Mouse (Mus musculus) brown adipose tissue, adult 24 weeks (tissue): ENCODE measurements around the gene Gfm1. TPM values are rescaled to one million over a fixed set of nuclear protein-coding genes. Genes with fewer than 3 reads are reported as not detected.

Experiments used
- H3K27ac ChIP-seq: fragments of 200-500 bp; replicated peaks from 2 replicates; pipeline ENCODE4 v1.5.1; 2012; ENCODE audit warnings: low read depth, mild to moderate bottlenecking, low read length
- H3K4me1 ChIP-seq: fragments of 200-500 bp; 2 replicates; pipeline ENCODE4 v1.6.1; 2012; ENCODE audit warnings: low read length, mixed read lengths; ENCODE audit not compliant: control insufficient read depth, insufficient read depth, insufficient read length
- H3K4me3 ChIP-seq: fragments of 200-500 bp; 2 replicates; pipeline ENCODE4 v1.5.1; 2012; ENCODE audit warnings: low read depth, mild to moderate bottlenecking, low read length, moderate library complexity; ENCODE audit not compliant: insufficient read depth
- polyA plus RNA-seq: library from polyadenylated mRNA; stranded (reverse); fragments of >200 nt; gene quantifications from 2 replicates; pipeline ENCODE4 v1.2.4, GENCODE M21; 2012; ENCODE audit not compliant: missing spikeins, insufficient read depth, insufficient read length

Gfm1 gene
- polyA plus RNA-seq = 158 and 167 TPM in 2 replicates

DNA sequence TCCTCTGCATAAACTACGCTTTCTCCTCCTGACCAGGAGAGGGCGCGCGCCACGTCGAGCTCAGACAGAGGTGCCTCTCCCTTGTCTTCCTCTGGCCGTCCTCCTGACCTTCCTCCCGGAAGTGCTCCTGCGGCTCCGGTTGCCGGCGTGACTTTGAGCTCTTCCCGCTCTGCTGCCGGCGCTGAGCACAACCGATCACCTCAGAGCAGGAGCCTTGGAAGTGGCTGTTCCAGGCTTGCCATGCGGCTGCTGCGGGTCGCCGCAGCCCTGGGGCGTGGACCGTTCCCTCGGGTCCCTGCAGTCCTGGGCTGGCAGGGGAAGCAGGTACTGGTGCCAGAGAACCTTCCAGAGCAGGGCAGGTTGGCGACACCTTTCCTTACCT is at the start of gene Gfm1:
Gene Gfm1, plus strand, starts transcription at position 98 of the 382 bp plus-strand sequence.
- Histone ChIP-seq H3K4me1 (no peaks in the 10 kb centered on the region), H3K4me3 (peak within 1 kb of the TSS; percentile 99), H3K27ac (peak within 1 kb of the TSS; percentile 66)

DNA sequence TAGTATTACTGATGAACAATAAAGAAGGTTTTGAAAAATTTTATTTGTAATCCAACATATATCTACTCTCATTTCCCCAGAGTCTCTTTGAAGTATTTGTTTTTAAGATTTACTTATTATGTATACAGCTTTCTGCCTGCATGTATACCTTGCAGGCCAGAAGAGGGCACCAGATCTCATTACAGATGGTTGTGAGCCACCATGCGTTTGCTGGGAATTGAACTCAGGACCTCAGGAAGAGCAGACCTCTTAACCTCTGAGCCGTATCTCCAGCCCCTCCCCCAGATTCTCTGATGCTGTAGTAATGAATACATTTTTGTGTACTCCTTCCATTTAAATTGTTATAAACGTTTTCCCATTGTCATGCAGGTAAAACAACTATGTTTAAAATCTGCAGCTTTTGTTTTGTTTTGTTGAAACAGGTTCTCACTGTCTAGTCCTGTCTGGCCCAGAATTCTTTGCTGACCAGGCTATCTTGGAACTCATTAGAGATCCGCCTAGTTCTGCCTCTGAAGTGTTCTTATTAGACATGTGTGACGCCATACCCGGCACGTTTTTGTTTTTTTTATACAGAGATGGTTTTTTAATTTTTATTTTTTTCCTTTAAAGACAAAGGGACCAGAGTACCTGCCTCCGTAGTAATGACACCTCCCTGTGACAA is 428 bp upstream of the Gfm1 start:
- H3K4me1 ChIP-seq = no peaks in the 10 kb centered on the region

DNA sequence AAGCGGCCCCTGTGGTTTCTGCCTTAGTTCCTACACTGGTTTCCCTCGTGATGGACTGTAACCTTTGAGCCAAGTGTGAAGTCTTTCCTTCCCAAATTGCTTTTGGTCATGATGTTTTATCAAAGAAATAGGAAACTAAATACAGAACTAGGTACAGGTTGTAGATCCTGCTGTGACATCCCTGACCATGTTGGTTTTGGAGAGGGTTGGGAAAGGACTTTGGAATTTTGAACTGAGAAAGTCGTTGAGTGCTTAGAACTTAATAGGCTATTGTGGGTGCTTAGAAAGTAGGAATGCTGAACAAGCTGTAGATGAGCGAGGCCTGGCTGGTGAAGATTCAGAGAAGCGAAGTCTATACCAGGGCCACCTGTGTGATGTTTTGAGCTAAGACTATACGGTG is 4.1 kb downstream of the Gfm1 start:
- H3K27ac ChIP-seq = no peak overlapping the region
- no peaks in the 10 kb centered on the region for H3K4me1 ChIP-seq
- H3K4me3 ChIP-seq = no peak overlapping the region

More for the DNA sequence above, 428 bp upstream of the Gfm1 start:
- Histone ChIP-seq H3K4me3 (peak overlapping the region; percentile 99; the same call in 1 of the 2 replicates), H3K27ac (no peak overlapping the region)

DNA sequence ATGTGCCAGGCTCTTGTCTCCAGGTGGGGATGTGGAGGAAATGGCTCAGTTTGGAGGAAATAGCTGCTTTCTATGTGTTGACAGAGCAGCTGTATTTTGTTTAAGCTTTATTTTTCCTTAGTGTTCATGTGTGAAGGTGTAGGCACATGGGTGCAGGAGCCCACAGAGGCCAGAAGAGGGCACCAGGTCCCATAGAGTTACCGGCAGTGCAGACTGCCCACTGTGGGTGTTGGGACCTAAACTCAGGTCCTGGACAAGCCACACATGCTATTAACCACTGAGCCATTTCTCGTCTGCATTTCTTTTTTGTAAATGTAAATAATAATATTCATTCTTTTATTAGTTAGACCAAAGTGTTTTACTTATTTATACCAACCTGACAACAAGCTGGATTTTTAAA is 17.2 kb downstream of the Gfm1 start:
- no peaks in the 10 kb centered on the region for H3K4me1 ChIP-seq

DNA sequence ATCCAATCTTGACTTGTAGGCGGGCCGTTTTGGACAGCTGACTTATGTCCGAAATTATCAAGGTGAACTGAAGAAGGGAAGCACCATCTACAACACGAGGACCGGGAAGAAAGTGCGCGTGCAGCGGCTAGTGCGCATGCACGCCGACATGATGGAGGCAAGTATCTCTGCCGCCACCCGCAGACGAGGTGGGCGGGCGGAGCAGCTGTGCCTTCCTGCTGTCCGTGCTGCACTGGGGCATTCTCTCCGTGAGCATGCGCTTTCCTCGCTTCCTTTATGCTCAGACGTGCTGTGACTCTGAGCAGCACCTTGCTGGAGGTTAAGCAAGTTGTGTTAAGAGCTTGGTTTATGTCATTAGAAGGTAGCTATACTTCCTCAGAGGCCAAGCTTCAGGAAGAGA is 19.8 kb downstream of the Gfm1 start:
- H3K27ac ChIP-seq = no peak overlapping the region
- no peaks in the 10 kb centered on the region for H3K4me1 ChIP-seq
- H3K4me3 ChIP-seq = peak overlapping the region; percentile 44; the same call in 1 of the 2 replicates

More for the DNA sequence above, 17.2 kb downstream of the Gfm1 start:
- no peak overlapping the region for H3K27ac ChIP-seq
- no peak overlapping the region for H3K4me3 ChIP-seq

DNA sequence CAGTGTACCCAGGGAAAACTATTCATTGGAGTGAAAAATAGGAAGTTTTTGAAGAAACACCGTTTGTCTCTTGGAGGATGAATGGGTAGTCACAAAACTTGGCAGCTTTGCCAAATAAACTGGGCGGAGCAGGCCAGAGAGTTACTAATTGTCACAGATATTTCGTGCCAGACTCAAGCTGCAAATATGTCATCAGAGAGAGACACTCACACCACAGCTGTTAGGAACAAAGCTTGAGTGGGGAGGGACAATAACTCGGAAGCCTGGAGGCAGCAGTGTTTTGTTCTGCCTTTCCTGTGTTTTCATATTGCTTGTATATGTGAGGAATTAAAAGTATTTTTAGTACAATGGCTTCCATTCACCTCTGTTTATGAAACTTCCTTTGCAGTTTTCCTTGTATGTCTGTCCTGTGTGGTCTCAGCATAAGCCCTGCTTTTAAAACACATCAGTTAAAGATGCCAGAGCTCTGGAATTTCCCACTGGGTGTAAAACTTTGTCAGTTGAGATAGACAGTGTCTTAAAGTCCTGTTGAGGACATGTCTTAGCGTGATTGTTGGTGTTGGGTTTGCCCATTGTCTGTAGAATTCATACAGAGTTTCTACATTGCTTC is 20.8 kb downstream of the Gfm1 start:
- H3K4me3 ChIP-seq = no peak overlapping the region
- H3K4me1 ChIP-seq = no peaks in the 10 kb centered on the region
- peak overlapping the region; percentile 6; the same call in 1 of the 2 replicates for H3K27ac ChIP-seq

DNA sequence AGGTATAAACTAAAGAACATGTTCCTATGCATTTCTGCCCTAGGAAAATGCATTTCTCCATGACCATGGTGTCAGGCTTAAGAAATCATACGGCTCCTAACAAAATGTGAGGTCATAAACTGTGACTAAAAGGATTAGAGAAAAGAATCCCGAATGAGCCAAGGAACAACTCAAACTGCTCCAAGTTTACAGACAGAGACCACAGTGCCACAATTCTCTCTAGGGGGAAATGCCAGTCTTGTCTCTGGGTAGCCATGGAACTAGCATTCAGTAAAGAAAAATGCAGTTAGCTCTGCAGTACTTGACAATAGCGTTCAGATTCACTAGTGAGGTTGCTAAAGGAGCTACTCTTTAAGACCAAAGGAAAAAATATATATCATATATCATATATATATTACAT is 30.0 kb downstream of the Gfm1 start:
- Histone ChIP-seq H3K27ac (no peak overlapping the region), H3K4me3 (no peak overlapping the region), H3K4me1 (peaks cover 3% of the 10 kb centered on the region; the same call in 1 of the 2 replicates)

DNA sequence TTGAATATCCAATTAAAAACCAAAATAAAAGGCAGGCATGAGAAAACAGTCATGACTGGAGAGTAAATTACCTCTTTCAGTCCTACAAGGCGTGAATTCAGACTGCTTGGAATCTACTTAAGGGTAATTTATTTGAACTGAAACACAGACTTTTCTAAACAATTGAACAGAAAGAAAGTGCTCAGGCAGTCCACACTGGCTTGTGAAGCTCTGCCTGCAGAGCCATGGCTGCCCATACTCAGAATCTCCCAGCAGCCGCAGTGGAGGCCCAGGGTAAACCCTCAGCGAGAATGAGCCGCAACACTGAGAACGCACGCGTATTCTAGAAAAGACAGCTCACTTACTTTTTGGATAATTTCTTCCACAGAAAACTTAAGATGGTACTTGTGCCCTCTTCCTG is 32.1 kb downstream of the Gfm1 start:
- Histone ChIP-seq H3K4me1 (peaks cover 3% of the 10 kb centered on the region; the same call in 1 of the 2 replicates), H3K27ac (no peak overlapping the region), H3K4me3 (no peak overlapping the region)

DNA sequence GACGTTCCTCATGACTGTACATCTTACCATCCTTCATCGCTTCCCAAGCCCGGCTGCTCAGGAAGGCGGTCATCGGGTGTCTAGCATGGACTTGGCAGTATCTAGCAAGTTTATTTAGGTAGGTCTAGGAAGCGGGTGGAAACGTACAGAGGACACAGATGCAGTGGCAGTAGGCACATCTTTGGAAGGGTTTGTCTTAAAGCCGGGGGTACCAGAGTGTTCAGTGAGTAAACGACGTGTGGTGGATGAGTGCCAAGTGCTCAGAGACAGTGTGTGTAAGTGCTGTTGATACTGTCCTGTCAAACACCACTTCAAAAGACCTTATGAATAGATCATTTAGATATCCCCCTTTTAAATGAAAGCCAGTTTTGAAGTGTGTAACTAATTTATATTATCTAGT is 32.7 kb downstream of the Gfm1 start:
- Histone ChIP-seq H3K4me3 (peak overlapping the region; percentile 77), H3K27ac (no peak overlapping the region)

DNA sequence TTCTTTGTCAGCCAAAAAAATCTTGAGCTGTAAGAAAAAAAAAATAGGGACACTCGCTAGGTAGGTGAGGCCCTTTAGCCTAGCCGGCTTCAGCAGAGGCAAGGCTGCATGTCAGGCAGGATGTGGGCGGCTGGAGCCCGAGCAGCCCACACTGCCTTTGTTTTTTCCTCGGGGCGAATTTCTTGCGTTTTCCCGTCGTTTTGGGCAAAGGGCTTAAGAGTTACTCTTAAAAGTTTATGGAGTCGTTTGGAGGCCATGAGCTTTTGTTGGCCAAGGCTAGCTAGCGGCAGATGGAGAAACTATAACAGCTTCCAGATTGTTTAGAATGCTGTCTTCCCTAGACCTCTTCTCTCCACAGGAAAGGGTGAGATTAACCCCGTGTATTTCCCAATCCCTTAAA is 33.1 kb downstream of the Gfm1 start:
- peaks cover 3% of the 10 kb centered on the region; the same call in 1 of the 2 replicates for H3K4me1 ChIP-seq
- peak overlapping the region; percentile 77 for H3K4me3 ChIP-seq
- 0 out of 2 replicates have a peak overlapping the region, but pooled peaks have one; percentile 21 for H3K27ac ChIP-seq

More for the DNA sequence above, 32.7 kb downstream of the Gfm1 start:
- H3K4me1 ChIP-seq = peaks cover 3% of the 10 kb centered on the region; the same call in 1 of the 2 replicates

DNA sequence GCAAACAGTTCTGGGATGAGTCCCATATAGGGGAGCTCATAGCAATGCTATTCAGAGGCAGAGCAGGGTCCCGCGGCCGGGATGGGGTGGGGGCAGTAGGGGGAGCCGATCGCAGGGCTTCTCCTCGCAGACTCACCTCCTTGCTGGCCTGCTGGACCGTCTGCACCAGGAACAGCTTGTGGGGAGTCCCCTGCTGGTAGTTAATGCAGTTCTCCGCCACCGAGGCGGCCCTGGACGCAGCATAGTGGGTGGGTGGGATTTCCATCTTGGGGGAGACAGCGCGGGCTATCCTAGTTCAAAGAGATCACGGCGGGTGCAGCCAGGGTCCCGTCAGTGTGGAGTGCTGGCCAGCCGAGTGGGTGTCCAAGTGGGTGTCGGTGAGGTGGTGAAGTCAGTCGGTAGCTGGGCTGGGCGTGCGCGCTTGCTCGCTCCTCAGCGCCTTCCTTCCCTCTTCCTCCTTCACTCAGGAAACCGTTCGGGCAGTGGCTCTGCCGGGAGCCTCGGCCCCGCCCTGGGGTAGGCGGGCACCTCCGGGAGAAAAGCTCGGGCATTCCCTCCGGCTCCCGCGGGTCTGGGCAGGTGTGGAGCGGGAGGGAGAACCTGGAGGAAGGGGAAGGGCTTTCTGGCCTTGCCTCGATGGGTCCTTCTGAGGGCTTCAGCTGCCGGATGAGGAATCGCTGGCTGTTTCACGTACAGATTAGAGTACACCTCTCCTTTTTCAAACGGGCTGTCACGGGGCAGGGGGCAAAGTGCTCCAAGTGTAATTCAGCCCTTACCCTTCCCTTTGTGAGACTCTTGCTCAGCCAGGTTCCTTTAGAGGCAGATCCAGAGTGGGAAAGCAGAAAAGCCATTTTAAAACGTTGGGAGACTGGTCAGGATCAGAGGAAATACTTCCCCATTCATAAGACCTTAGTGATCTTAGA is 33.8 kb downstream of the Gfm1 start, which contains the start of gene Lxn:
Gene Lxn, minus strand, starts transcription at position 477 of the 923 bp plus-strand sequence.
- Histone ChIP-seq H3K4me3 (peak within 1 kb of the TSS; percentile 77), H3K27ac (peak within 1 kb of the TSS; percentile 21; the same call in 1 of the 2 replicates), H3K4me1 (peaks cover 3% of the 10 kb centered on the region; the same call in 1 of the 2 replicates)

DNA sequence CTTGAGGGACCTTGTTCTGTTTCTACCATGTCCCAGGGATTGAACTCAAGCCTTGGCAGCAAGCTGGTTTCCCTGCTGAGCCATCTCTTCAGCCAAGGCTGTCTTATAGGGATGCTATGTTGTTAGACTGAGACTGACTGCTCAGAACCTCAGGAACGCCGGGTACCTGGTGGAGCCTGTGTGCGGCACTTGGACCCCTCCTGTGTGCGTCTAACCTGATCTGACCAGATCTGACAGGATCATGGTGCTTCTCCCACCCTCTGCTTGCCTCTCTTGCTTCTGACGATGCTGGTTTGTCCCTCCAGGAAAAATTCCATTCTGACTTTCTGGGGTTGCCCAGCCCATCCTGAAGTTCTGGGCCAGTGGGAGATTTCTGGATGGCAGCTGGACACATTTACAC is 36.7 kb downstream of the Gfm1 start:
- H3K27ac ChIP-seq = no peak overlapping the region
- no peak overlapping the region for H3K4me3 ChIP-seq
- peaks cover 3% of the 10 kb centered on the region; the same call in 1 of the 2 replicates for H3K4me1 ChIP-seq

DNA sequence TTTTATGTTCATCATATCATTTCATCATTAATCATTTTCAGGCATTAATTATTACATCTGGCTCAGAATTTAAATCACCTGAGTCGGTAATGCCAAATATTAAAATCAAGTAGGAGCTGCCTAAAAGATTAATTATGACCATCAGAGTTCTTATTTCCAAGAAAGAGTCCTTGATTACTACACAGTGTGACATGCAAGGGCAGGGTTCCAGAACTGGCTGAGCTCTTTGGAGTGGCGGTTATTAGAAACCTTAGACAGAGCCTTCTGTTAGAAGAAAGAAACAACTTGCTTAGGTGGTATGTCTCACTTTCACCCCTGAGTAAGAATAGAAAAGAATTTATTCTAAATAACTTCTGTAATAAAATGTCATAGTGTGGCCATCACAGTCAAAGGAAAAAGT is 37.4 kb downstream of the Gfm1 start:
- no peak overlapping the region for H3K4me3 ChIP-seq
- H3K27ac ChIP-seq = no peak overlapping the region

DNA sequence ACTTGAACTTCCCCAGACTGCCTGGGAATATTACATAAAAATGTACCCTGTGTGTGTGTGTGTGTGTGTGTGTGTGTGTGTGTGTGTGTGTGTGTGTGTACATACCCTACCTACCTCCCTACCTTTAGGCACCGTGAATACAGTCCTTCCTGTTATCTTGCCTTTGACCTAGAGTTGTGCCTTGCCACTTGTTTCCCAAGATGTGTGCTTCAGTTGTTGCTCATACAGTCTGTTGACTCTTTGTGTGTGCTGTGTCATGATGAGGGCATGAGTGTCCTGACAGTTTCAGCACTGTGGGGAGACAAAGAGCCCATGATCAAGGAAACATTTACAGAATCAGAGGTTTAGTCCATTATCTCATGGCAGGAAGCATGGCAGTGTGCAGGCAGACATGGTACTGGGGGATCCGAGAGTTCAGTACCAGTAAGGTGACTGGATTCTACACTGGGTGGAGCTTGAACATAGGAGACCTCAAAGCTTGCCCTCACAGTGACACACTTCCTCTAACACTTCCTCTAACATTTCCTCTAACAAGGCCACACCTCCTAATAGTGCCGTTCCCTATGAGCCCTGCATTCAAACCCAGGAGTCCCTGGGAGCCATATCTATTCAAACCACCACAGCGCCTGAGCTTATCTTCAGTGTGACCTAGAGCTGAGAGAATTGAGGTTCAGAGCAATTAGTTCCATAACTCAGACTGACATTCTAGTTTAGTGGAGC is 41.7 kb downstream of the Gfm1 start:
- H3K4me3 ChIP-seq = no peak overlapping the region
- no peaks in the 10 kb centered on the region for H3K4me1 ChIP-seq
- H3K27ac ChIP-seq = no peak overlapping the region

More for the DNA sequence above, 37.4 kb downstream of the Gfm1 start:
- peaks cover 3% of the 10 kb centered on the region; the same call in 1 of the 2 replicates for H3K4me1 ChIP-seq
